Mouse (Mus musculus) testis, adult 2 months (tissue): Measurements from ENCODE around the gene B3gnt9. TPM values are rescaled to one million over a fixed set of nuclear protein-coding genes. Genes with fewer than 3 reads are reported as not detected.

Experiments
- H3K27ac ChIP-seq: fragments of 200-500 bp; 2 replicates; pipeline ENCODE4 v1.5.1; 2012; ENCODE audit warnings: low read depth, low read length; ENCODE audit not compliant: control insufficient read depth, insufficient read depth
- H3K27me3 ChIP-seq: fragments of 200-500 bp; 2 replicates; pipeline ENCODE4 v1.6.1; 2012; ENCODE audit warnings: mild to moderate bottlenecking, low read length, moderate library complexity; ENCODE audit not compliant: control insufficient read depth, insufficient read depth
- H3K36me3 ChIP-seq: fragments of 200-500 bp; 2 replicates; pipeline ENCODE4 v1.6.1; 2012; ENCODE audit warnings: mild to moderate bottlenecking, low read length; ENCODE audit not compliant: control insufficient read depth, insufficient read depth
- H3K4me1 ChIP-seq: fragments of 200-500 bp; 2 replicates; pipeline ENCODE4 v1.6.1; 2012; ENCODE audit warnings: low read length; ENCODE audit not compliant: control insufficient read depth, insufficient read depth
- H3K4me3 ChIP-seq: fragments of 200-500 bp; 2 replicates; pipeline ENCODE4 v1.5.1; 2012; ENCODE audit warnings: low read depth, mild to moderate bottlenecking, low read length, moderate library complexity, mixed read lengths; ENCODE audit not compliant: control insufficient read depth
- CTCF ChIP-seq: fragments of 200-500 bp; IDR thresholded peaks from 2 replicates; pipeline ENCODE4 v1.5.1; 2012; ENCODE audit warnings: low read depth, mild to moderate bottlenecking, inconsistent platforms, low read length, moderate library complexity; ENCODE audit not compliant: control insufficient read depth, insufficient read depth, insufficient replicate concordance
- POLR2A ChIP-seq: fragments of 200-500 bp; IDR thresholded peaks from 2 replicates; pipeline ENCODE4 v1.6.1; 2012; ENCODE audit warnings: low read depth, mild to moderate bottlenecking, inconsistent platforms, low read length, moderate library complexity; ENCODE audit not compliant: control insufficient read depth
- polyA plus RNA-seq: library from polyadenylated mRNA; depleted of rRNA; stranded (reverse); fragments of >200 nt; gene quantifications from 2 replicates; pipeline ENCODE4 v1.2.3, GENCODE M21; 2012

Gene B3gnt9
- polyA plus RNA-seq, 1 experiment, result 6.8 TPM

DNA sequence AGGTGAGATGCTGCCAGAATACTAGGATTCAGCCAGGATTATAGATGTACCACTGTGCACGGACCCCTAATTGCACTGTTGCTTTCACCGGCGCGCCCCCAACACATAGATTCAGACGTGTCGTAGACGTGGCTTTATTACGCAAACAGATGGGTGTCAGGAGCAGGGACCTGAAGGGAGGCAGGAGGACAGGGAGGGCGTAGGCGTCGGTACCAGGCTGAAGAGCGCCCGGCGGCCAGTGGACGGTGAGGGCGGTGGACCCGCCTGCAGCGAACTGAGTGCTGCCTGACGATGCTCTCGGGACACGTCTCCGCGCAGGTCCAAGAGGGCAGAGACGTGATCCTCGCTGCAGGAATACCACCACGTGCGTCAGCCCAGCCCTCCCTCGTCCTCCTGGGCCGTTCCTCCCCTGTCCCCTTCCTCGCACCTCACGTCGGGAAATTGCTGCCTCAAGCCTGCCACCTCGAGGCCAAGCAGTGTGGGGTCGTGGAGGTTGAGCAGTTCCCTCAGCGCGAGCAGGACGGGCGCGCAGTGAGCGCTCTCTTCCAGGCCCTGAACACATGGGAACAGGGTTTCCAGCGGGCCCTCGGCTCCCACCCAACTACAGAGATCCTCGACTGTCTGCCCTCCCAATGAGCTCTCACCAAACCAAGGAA lies 35.0 kb upstream of the B3gnt9 start, which contains the start of gene 4931428F04Rik:
Gene 4931428F04Rik (minus strand): TSS at position 60 of the 656 bp plus-strand sequence.
- peak within 1 kb of the TSS; percentile 67 for H3K27ac ChIP-seq
- H3K4me3 ChIP-seq, result peak within 1 kb of the TSS; percentile 95
- peak; percentile 90; the same call in 1 of the 2 replicates for TF ChIP-seq POLR2A
- TF ChIP-seq CTCF, result peak; percentile 40; the same call in 1 of the 2 replicates
- H3K4me1 ChIP-seq, result peaks cover 17% of the 10 kb centered on the region
- no peaks in the 10 kb centered on the region for H3K36me3 ChIP-seq
- no peaks in the 10 kb centered on the region; the same call in 1 of the 2 replicates for H3K27me3 ChIP-seq

DNA sequence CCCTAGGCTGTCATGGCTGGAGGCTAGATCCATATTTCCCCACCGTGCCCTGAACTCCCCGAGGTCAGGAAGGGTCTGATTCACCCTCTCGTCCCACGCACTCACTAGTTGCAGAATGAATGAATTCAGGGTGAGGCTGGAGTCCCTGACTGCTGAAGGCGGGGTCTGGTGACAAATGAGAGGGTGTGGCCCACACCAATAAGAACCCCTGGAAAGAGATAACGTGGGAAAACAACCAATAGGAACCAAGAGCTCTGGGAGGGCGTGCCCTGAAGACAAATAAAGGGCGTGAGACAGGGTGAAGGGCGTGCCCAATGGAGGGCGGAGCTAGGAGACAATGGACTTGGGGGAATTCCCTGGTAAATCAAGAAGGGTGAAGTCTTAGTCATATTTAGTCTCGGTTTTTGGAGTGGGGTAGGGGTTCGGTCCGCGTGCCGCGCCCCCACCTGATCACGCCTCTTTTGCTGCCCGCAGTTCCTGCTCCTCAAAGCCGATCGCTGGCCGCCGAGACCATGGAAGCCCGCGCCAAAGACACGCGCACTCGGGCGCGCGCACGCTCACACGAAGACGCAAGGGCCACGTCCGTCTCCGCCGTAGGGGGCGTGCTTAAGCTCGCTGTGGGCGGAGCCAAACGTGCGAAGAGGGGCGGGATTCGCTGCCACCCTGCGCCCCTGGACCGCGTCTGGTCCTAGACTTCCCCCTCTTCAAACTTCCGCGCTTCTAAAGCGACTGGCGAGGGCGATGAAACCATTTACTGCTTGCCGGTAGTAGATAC lies 34.2 kb upstream of the B3gnt9 start:
- TF ChIP-seq CTCF (no peak), POLR2A (no peak; the same call in none of the 2 replicates)
- H3K27ac ChIP-seq, result peak overlapping the region; percentile 63
- H3K27me3 ChIP-seq, result no peaks in the 10 kb centered on the region; the same call in 1 of the 2 replicates
- H3K4me1 ChIP-seq, result peaks cover 17% of the 10 kb centered on the region
- peak overlapping the region; percentile 95 for H3K4me3 ChIP-seq
- no peaks in the 10 kb centered on the region for H3K36me3 ChIP-seq

DNA sequence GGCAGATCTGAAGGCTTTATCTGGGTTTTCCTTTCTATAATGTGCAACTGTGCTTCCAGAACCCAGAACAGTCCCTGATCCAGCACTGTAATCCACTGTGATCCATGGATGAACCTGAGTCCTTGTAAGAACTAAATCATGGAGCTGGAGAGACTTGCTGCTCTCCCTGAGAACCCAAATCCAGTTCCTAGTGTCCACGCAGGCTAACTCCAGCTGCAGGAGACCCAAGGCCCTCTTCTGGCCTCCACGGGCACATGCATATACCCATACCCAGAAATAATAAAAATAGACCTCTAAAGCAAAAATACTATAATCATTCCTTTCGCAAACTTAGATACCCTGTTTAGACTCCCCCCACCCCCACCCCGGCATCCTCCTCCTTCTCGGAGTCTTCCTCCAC lies 33.3 kb upstream of the B3gnt9 start:
- Histone ChIP-seq H3K4me3 (peak overlapping the region; percentile 95), H3K4me1 (peaks cover 17% of the 10 kb centered on the region), H3K27me3 (no peaks in the 10 kb centered on the region; the same call in 1 of the 2 replicates), H3K27ac (no peak overlapping the region), H3K36me3 (no peaks in the 10 kb centered on the region)
- no peak for TF ChIP-seq CTCF
- no peak for TF ChIP-seq POLR2A

DNA sequence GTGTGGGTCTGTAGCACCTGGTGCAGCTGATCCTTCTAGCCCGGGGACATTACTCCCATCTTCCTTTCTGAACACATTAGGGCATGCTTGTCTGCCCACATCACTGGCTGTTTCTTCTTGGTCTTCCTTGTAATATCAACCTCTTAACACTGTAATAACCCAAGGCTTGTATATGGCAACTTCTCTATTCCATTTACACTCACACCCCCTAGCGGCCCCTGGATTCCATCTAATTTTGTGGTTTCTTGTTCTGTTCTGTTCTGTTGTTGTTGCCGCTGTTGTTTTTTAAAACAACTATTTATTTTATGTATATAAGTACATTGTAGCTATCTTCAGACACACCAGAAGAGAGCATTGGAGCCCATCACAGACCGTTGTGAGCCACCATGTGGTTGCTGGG lies 32.0 kb upstream of the B3gnt9 start:
- no peak for TF ChIP-seq CTCF
- H3K4me3 ChIP-seq, result peak overlapping the region; percentile 58
- H3K4me1 ChIP-seq, result peaks cover 17% of the 10 kb centered on the region
- no peak overlapping the region for H3K27ac ChIP-seq
- no peaks in the 10 kb centered on the region; the same call in 1 of the 2 replicates for H3K27me3 ChIP-seq
- no peaks in the 10 kb centered on the region for H3K36me3 ChIP-seq

DNA sequence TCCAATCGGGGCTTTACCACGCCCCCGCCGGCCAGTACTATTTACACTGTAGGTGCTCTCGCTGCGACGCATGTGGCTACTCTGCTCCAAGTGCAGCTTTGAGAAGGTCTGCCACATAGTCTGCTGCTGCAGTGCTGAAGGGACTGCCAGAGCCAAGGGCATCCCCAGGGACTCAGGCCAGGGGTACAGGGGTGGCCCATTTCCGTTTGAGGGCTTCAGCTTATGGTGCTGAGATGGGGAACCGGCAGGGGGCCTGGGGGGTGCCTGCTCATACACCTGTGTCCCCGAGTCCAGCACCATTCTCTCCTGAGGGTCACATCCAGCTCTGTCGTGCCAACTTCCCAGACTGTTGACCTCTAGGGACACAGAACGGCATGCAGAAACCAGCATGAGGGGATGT lies 30.6 kb upstream of the B3gnt9 start:
- no peak overlapping the region for H3K27ac ChIP-seq
- H3K36me3 ChIP-seq, result no peaks in the 10 kb centered on the region
- TF ChIP-seq CTCF (no peak), POLR2A (no peak)
- no peaks in the 10 kb centered on the region; the same call in 1 of the 2 replicates for H3K27me3 ChIP-seq
- peaks cover 14% of the 10 kb centered on the region for H3K4me1 ChIP-seq
- peak overlapping the region; percentile 23 for H3K4me3 ChIP-seq

DNA sequence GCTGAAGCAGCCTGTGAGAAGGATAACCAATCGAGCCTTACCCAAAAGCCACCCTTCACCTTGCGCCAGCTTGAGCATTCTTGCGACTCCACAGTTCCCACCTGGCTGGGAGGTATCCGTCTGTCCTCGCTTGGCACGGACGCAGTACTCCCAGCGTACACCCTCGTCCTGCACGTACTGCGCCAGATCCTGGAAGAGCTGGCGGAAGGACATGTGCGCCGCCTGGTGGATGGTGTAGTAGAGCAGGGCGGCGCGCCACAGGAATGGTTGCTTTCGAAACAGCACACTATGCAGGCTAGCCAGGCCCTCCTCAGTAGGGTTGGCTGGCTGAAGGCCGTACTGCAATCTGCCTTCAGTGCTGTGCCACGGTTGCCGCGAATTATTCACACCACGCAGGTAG lies 28.1 kb upstream of the B3gnt9 start:
- H3K27me3 ChIP-seq, result no peaks in the 10 kb centered on the region
- TF ChIP-seq POLR2A (no peak), CTCF (peak; percentile 76; the same call in 1 of the 2 replicates)

DNA sequence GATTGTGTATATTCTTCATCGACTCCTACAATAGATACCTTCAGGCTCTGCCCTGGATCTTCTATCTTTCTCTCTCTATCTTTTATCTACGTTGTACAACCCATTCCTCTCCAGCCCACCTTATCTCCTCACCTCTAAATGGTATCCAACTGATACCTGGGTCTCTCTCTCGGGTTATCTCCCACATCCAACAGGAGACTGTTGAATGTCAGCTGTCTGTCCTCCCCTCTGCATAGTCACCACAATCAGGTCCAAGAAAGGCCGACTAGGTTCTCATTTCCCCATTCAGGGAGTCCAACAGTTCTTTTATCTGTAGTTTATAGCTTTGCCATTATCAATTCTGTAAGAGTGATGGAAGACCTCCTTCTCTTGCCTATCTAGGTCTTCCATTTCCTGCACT lies 27.3 kb upstream of the B3gnt9 start:
- TF ChIP-seq CTCF (no peak), POLR2A (no peak)
- Histone ChIP-seq H3K27me3 (no peaks in the 10 kb centered on the region), H3K36me3 (no peaks in the 10 kb centered on the region), H3K4me3 (no peak overlapping the region), H3K27ac (no peak overlapping the region), H3K4me1 (peaks cover 7% of the 10 kb centered on the region)

More for the DNA sequence above, 28.1 kb upstream of the B3gnt9 start:
- H3K4me3 ChIP-seq, result peak overlapping the region; percentile 23
- no peak overlapping the region for H3K27ac ChIP-seq
- peaks cover 7% of the 10 kb centered on the region for H3K4me1 ChIP-seq
- no peaks in the 10 kb centered on the region for H3K36me3 ChIP-seq
